Mouse (Mus musculus): ENCODE results near the gene Gng4. TPM values are rescaled to one million over a fixed set of nuclear protein-coding genes. Genes with fewer than 3 reads are reported as not detected.
"Not testable (repeated sequence)": the region's sequence is repeated elsewhere in the genome, so short reads cannot be mapped to it uniquely, and the experiment has no call there.

Gene Gng4
- total and polyA plus RNA-seq, 2 experiments from 2014 or later, result 115 to 142 TPM

GRCm38 (mm10) chr13:13786971-13787370 lies 3.1 kb downstream of the Gng4 start:
- 86% methylated on average over 6 of the region's 6 CpGs for WGBS
- DNase-seq (ENCODE audit: low spot score), result no peak

GRCm38 (mm10) chr13:13788070-13788469 lies 4.2 kb downstream of the Gng4 start:
- H3K4me3 ChIP-seq (ENCODE audit: low read length), result no peak overlapping the region
- H3K36me3 ChIP-seq (ENCODE audit: insufficient read depth, low read length), result no peaks in the 10 kb centered on the region
- H3K27ac ChIP-seq, result no peak overlapping the region
- TF ChIP-seq CTCF (IDR thresholded peaks at IDR 0.05; ENCODE audit: low read depth), result no peak
- no peak for DNase-seq (ENCODE audit: low spot score)
- H3K27me3 ChIP-seq (ENCODE audit: insufficient read depth, low read length), result no peaks in the 10 kb centered on the region
- no peak for ATAC-seq
- H3K4me1 ChIP-seq (ENCODE audit: insufficient read depth, low read length), result peaks cover 6% of the 10 kb centered on the region; the same call in 1 of the 2 replicates
- H3K4me2 ChIP-seq (ENCODE audit: low read depth, low read length), result no peak overlapping the region
- H3K9me3 ChIP-seq (ENCODE audit: low read length), result no peaks in the 10 kb centered on the region
- H3K9ac ChIP-seq (replicated peaks; ENCODE audit: low read length), result no peak overlapping the region
- WGBS, result 92% methylated on average over 4 of the region's 4 CpGs

More at GRCm38 (mm10) chr13:13786971-13787370, 3.1 kb downstream of the Gng4 start:
- H3K36me3 ChIP-seq (ENCODE audit: insufficient read depth, low read length), result no peaks in the 10 kb centered on the region
- no peak overlapping the region for H3K9ac ChIP-seq (replicated peaks; ENCODE audit: low read length)
- no peak overlapping the region for H3K27ac ChIP-seq
- H3K9me3 ChIP-seq (ENCODE audit: low read length), result no peaks in the 10 kb centered on the region
- H3K4me2 ChIP-seq (ENCODE audit: low read depth, low read length), result no peak overlapping the region
- no peak overlapping the region for H3K4me3 ChIP-seq (ENCODE audit: low read length)
- peaks cover 6% of the 10 kb centered on the region; the same call in 1 of the 2 replicates for H3K4me1 ChIP-seq (ENCODE audit: insufficient read depth, low read length)
- no peak for ATAC-seq
- TF ChIP-seq CTCF (IDR thresholded peaks at IDR 0.05; ENCODE audit: low read depth), result no peak
- no peaks in the 10 kb centered on the region for H3K27me3 ChIP-seq (ENCODE audit: insufficient read depth, low read length)

GRCm38 (mm10) chr13:13791981-13792380 lies 8.1 kb downstream of the Gng4 start:
- H3K4me2 ChIP-seq (ENCODE audit: low read depth, low read length), result no peak overlapping the region
- ATAC-seq (no peak), DNase-seq (ENCODE audit: low spot score) (no peak)
- H3K36me3 ChIP-seq (ENCODE audit: insufficient read depth, low read length), result no peaks in the 10 kb centered on the region
- H3K4me3 ChIP-seq (ENCODE audit: low read length), result no peak overlapping the region
- TF ChIP-seq CTCF (IDR thresholded peaks at IDR 0.05; ENCODE audit: low read depth), result no peak
- no peaks in the 10 kb centered on the region for H3K4me1 ChIP-seq (ENCODE audit: insufficient read depth, low read length)
- H3K9ac ChIP-seq (replicated peaks; ENCODE audit: low read length), result no peak overlapping the region
- 88% methylated on average over 3 of the region's 3 CpGs for WGBS
- no peaks in the 10 kb centered on the region for H3K27me3 ChIP-seq (ENCODE audit: insufficient read depth, low read length)
- no peak overlapping the region for H3K27ac ChIP-seq
- H3K9me3 ChIP-seq (ENCODE audit: low read length), result no peaks in the 10 kb centered on the region

- DNase-seq (ENCODE audit: low spot score) (no peak), ATAC-seq (no peak)
- no peaks in the 10 kb centered on the region for H3K27me3 ChIP-seq (ENCODE audit: insufficient read depth, low read length)
- no peaks in the 10 kb centered on the region for H3K36me3 ChIP-seq (ENCODE audit: insufficient read depth, low read length)
- WGBS, result 30% methylated on average over 5 of the region's 5 CpGs
- no peaks in the 10 kb centered on the region for H3K4me1 ChIP-seq (ENCODE audit: insufficient read depth, low read length)
- H3K27ac ChIP-seq, result no peak overlapping the region
- H3K9me3 ChIP-seq (ENCODE audit: low read length), result no peaks in the 10 kb centered on the region
- H3K9ac ChIP-seq (replicated peaks; ENCODE audit: low read length), result no peak overlapping the region
- TF ChIP-seq CTCF (IDR thresholded peaks at IDR 0.05; ENCODE audit: low read depth), result no peak
- no peak overlapping the region for H3K4me3 ChIP-seq (ENCODE audit: low read length)
- H3K4me2 ChIP-seq (ENCODE audit: low read depth, low read length), result no peak overlapping the region
These were observed 11.4 kb downstream of the Gng4 start for GRCm38 (mm10) chr13:13795166-13795832.

GRCm38 (mm10) chr13:13796082-13796481 lies 12.2 kb downstream of the Gng4 start:
- no peak for ATAC-seq
- WGBS, result 85% methylated on average over 1 of the region's 1 CpGs
- TF ChIP-seq CTCF (IDR thresholded peaks at IDR 0.05; ENCODE audit: low read depth), result no peak
- Histone ChIP-seq H3K9me3 (ENCODE audit: low read length) (no peaks in the 10 kb centered on the region), H3K36me3 (ENCODE audit: insufficient read depth, low read length) (no peaks in the 10 kb centered on the region), H3K27ac (no peak overlapping the region), H3K4me3 (ENCODE audit: low read length) (no peak overlapping the region), H3K4me2 (ENCODE audit: low read depth, low read length) (no peak overlapping the region), H3K4me1 (ENCODE audit: insufficient read depth, low read length) (no peaks in the 10 kb centered on the region), H3K27me3 (ENCODE audit: insufficient read depth, low read length) (no peaks in the 10 kb centered on the region), H3K9ac (replicated peaks; ENCODE audit: low read length) (no peak overlapping the region)
- no peak for DNase-seq (ENCODE audit: low spot score)

- not testable (repeated sequence) for ATAC-seq; H3K27ac ChIP-seq; H3K9ac ChIP-seq (replicated peaks; ENCODE audit: low read length); H3K36me3 ChIP-seq (ENCODE audit: insufficient read depth, low read length); H3K27me3 ChIP-seq (ENCODE audit: insufficient read depth, low read length); DNase-seq (ENCODE audit: low spot score); H3K4me1 ChIP-seq (ENCODE audit: insufficient read depth, low read length); H3K4me3 ChIP-seq (ENCODE audit: low read length); H3K9me3 ChIP-seq (ENCODE audit: low read length); H3K4me2 ChIP-seq (ENCODE audit: low read depth, low read length)
- WGBS, result 83% methylated on average over 12 of the region's 12 CpGs
These were observed 14.0 kb downstream of the Gng4 start for GRCm38 (mm10) chr13:13797816-13798215.

- Histone ChIP-seq H3K4me1 (ENCODE audit: insufficient read depth, low read length) (no peaks in the 10 kb centered on the region), H3K9ac (replicated peaks; ENCODE audit: low read length) (no peak overlapping the region), H3K9me3 (ENCODE audit: low read length) (no peaks in the 10 kb centered on the region), H3K27me3 (ENCODE audit: insufficient read depth, low read length) (no peaks in the 10 kb centered on the region), H3K4me2 (ENCODE audit: low read depth, low read length) (no peak overlapping the region), H3K36me3 (ENCODE audit: insufficient read depth, low read length) (no peaks in the 10 kb centered on the region), H3K27ac (no peak overlapping the region), H3K4me3 (ENCODE audit: low read length) (no peak overlapping the region)
- 64% methylated on average over 8 of the region's 8 CpGs for whole genome bisulfite sequencing
- ATAC-seq (no peak), DNase-seq (ENCODE audit: low spot score) (no peak)
- TF ChIP-seq CTCF (IDR thresholded peaks at IDR 0.05; ENCODE audit: low read depth), result no peak
These were observed 14.9 kb downstream of the Gng4 start for GRCm38 (mm10) chr13:13798775-13799174.
